Mouse (Mus musculus): ENCODE results near the gene Tdrd12.

DNA sequence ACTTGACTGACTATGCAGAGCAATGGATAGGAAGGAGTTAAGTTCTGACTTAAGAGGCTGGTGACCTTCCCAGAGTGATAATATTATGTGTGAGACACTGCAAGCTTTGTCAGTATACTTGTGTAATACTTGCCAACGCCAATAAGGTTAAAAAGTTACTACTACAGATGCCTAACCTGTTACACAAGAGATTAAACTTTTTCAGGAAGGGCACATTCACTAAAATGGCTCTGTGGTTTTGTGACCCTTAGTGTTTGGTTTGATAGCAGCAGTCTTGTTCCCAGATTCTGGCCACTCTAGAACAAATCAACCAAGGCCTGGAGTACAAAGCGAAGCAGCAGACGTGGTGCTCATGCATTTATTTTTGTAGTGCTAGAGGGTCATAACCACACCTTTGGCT, 20.0 kb upstream of the Tdrd12 start:
- no peak for TF ChIP-seq CTCF (IDR thresholded peaks at IDR 0.05; ENCODE audit: low read depth, low read length)
- TF ChIP-seq TAL1 (conservative IDR thresholded peaks at IDR 0.05; ENCODE audit: low read depth, low read length) = peak; percentile 79
